Comparison of ENCODE assay signal across 7 mouse cellular contexts in the genomic region with DNA sequence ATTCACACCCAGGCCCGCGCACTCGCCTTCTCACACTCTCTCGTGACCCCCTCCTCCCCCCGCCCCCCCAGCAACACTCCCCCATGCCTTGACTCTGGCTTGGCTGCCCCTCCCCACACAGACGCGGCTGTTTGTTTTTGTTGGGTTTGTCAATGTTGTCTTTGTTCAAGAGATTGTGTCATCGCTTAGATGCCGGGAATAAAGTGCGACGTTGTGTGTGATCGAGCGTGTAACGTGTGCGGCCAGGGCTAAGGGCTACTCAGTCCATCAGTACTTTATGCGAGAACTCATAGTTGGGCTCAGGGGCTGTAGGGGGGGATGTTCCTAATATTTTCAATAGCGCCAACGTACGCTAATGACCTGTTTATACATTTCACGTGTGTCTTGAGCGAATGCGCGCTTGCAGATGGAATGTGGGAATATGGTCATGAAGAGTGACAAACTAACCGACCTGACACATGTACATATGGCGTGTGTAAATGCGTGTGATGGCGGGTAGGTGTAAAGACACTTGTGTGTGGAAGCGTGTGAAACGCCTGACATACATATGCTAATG. TPM values are rescaled to one million over a fixed set of nuclear protein-coding genes. Genes with fewer than 3 reads are reported as not detected.
A peak's percentile ranks its signal among the peaks of the same experiment; 100 is the strongest.
DNase-seq lines count a peak whose midpoint lies in the region; ATAC-seq and TF ChIP-seq lines count a peak whose summit lies in the region.

No protein-coding gene starts in this region.

- no peaks in the 10 kb centered on the region for H3K27me3 ChIP-seq in liver, adult 2 months (ENCODE audit: control insufficient read depth, insufficient read depth, low read length)
- peaks cover 29% of the 10 kb centered on the region for H3K27me3 ChIP-seq in hindbrain, embryonic 14.5 days (ENCODE audit: control insufficient read depth, insufficient read depth, low read length)
- peaks cover 44% of the 10 kb centered on the region for H3K27me3 ChIP-seq in liver, embryonic 14.5 days (ENCODE audit: control insufficient read depth, insufficient read depth, low read length)
- H3K27me3 ChIP-seq in neural tube, embryonic 14.5 days (ENCODE audit: control insufficient read depth, insufficient read depth, low read length) = 0 out of 2 replicates have a peak, but pooled peaks cover 3% of the 10 kb centered on the region

- peak; percentile 96 for DNase-seq in liver, adult 2 months (ENCODE audit: extremely low read depth, low read depth, low spot score)
- DNase-seq in liver = no peak
- DNase-seq in embryo, embryonic 9.5 days (ENCODE audit: extremely low spot score) = peak; percentile 40
- DNase-seq in hindbrain, embryonic 14.5 days (ENCODE audit: low spot score) = peak; percentile 29
- DNase-seq in liver, embryonic 14.5 days (ENCODE audit: low read depth in 3 of 3, low spot score in 3 of 3) = no peak
- DNase-seq in ovary, postnatal 10 days (ENCODE audit: low spot score) = no peak

- peaks cover 30% of the 10 kb centered on the region; the same call in 1 of the 2 replicates for H3K79me2 ChIP-seq in liver, adult 2 months (ENCODE audit: control insufficient read depth, insufficient read depth, low read length)

- H3K4me1 ChIP-seq in liver, adult 2 months (ENCODE audit: control insufficient read depth, insufficient read depth, low read length) = peaks cover 30% of the 10 kb centered on the region
- peaks cover 28% of the 10 kb centered on the region for H3K4me1 ChIP-seq in hindbrain, embryonic 14.5 days (replicated peaks; ENCODE audit: control insufficient read depth, insufficient read depth, low read length)
- H3K4me1 ChIP-seq in liver, embryonic 14.5 days (replicated peaks; ENCODE audit: control insufficient read depth in 2 of 2, insufficient read depth in 2 of 2, low read length in 1 of 2) = no peaks in the 10 kb centered on the region
- H3K4me1 ChIP-seq in neural tube, embryonic 14.5 days (ENCODE audit: control insufficient read depth, insufficient read depth, low read length) = peaks cover 25% of the 10 kb centered on the region

- peak; percentile 21; the same call in 1 of the 2 replicates for ATAC-seq in hindbrain, embryonic 14.5 days (ENCODE audit: low FRiP score)
- no peak for ATAC-seq in liver, embryonic 14.5 days (ENCODE audit: insufficient read depth)
- peak; percentile 22; the same call in 1 of the 2 replicates for ATAC-seq in neural tube, embryonic 14.5 days (ENCODE audit: low read depth)

- under 1% methylated on average over 29 of the region's 29 CpGs for WGBS in liver, adult 2 months
- under 1% methylated on average over 28 of the region's 29 CpGs for WGBS in hindbrain, embryonic 14.5 days
- under 1% methylated on average over 28 of the region's 29 CpGs for WGBS in liver, embryonic 14.5 days (ENCODE audit: insufficient replicate concordance)
- WGBS in neural tube, embryonic 14.5 days = under 1% methylated on average over 29 of the region's 29 CpGs

- H3K9me3 ChIP-seq in hindbrain, embryonic 14.5 days (ENCODE audit: control insufficient read depth, low read length) = no peaks in the 10 kb centered on the region
- no peaks in the 10 kb centered on the region for H3K9me3 ChIP-seq in liver, embryonic 14.5 days (ENCODE audit: control insufficient read depth, low read length)
- H3K9me3 ChIP-seq in neural tube, embryonic 14.5 days (ENCODE audit: control insufficient read depth, low read length) = no peaks in the 10 kb centered on the region

- TF ChIP-seq POLR2A in liver, adult 2 months (IDR thresholded peaks at IDR 0.05; ENCODE audit: extremely low read depth, insufficient read depth, low read length) = 0 out of 2 replicates have a peak, but pooled peaks have one; percentile 42

- peak overlapping the region; percentile 95 for H3K4me2 ChIP-seq in hindbrain, embryonic 14.5 days (replicated peaks)
- peak overlapping the region; percentile 48 for H3K4me2 ChIP-seq in liver, embryonic 14.5 days (ENCODE audit: low read depth)
- peak overlapping the region; percentile 96 for H3K4me2 ChIP-seq in neural tube, embryonic 14.5 days (ENCODE audit: low read depth, low read length)

- H3K9ac ChIP-seq in liver, adult 2 months (ENCODE audit: low read depth, low read length) = peak overlapping the region; percentile 77
- peak overlapping the region; percentile 61 for H3K9ac ChIP-seq in hindbrain, embryonic 14.5 days
- no peak overlapping the region for H3K9ac ChIP-seq in liver, embryonic 14.5 days (replicated peaks)
- H3K9ac ChIP-seq in neural tube, embryonic 14.5 days (replicated peaks; ENCODE audit: low read depth, low read length) = peak overlapping the region; percentile 50

- no peak for TF ChIP-seq EP300 in liver, embryonic 14.5 days (IDR thresholded peaks at IDR 0.05; ENCODE audit: low read depth)

- peak overlapping the region; percentile 86 for H3K4me3 ChIP-seq in liver, adult 2 months (ENCODE audit: insufficient read depth, low read depth, low read length)
- H3K4me3 ChIP-seq in hindbrain, embryonic 14.5 days (replicated peaks; ENCODE audit: low read length) = peak overlapping the region; percentile 46
- peak overlapping the region; percentile 46 to 49 for H3K4me3 ChIP-seq in liver, embryonic 14.5 days (ENCODE audit: insufficient read depth in 1 of 2, low read depth in 2 of 2, low read length in 2 of 2)
- peak overlapping the region; percentile 43 for H3K4me3 ChIP-seq in neural tube, embryonic 14.5 days (ENCODE audit: low read depth, low read length)

- peak overlapping the region; percentile 94 for H3K27ac ChIP-seq in liver, adult 2 months (replicated peaks; ENCODE audit: insufficient read depth, low read depth, low read length)
- H3K27ac ChIP-seq in hindbrain, embryonic 14.5 days = no peak overlapping the region
- H3K27ac ChIP-seq in liver, embryonic 14.5 days = no peak overlapping the region
- peak overlapping the region; percentile 46; the same call in 1 of the 2 replicates for H3K27ac ChIP-seq in neural tube, embryonic 14.5 days (ENCODE audit: low read depth, low read length)

- peaks cover 11% of the 10 kb centered on the region for H3K36me3 ChIP-seq in liver, adult 2 months (ENCODE audit: control insufficient read depth, insufficient read depth, low read length)
- H3K36me3 ChIP-seq in hindbrain, embryonic 14.5 days (replicated peaks; ENCODE audit: control insufficient read depth, insufficient read depth) = no peaks in the 10 kb centered on the region
- H3K36me3 ChIP-seq in liver, embryonic 14.5 days (replicated peaks; ENCODE audit: control insufficient read depth, insufficient read depth, low read depth) = no peaks in the 10 kb centered on the region
- H3K36me3 ChIP-seq in neural tube, embryonic 14.5 days (ENCODE audit: control insufficient read depth, insufficient read depth, low read length) = no peaks in the 10 kb centered on the region

- no peak for TF ChIP-seq CTCF in liver, adult 2 months (IDR thresholded peaks at IDR 0.05; ENCODE audit: low read depth, low read length)
- no peak for TF ChIP-seq CTCF in liver, embryonic 14.5 days (IDR thresholded peaks at IDR 0.05; ENCODE audit: low read depth)

RNA-seq across cellular contexts. Expression of a gene that starts 0.8 kb away (rescaled TPM):
- total RNA-seq in liver, adult 2 months (2014; rRNA removed) = 22.1 and 35.2 TPM in 2 replicates
- polyA plus RNA-seq in liver, adult 2 months (2012; rRNA removed) = 73.1 and 73.4 TPM in 2 replicates
- 9.4 and 10.8 TPM in 2 replicates for polyA plus RNA-seq in hindbrain, embryonic 14.5 days (2014; fragmentation: Nextera tagmentation; extraction: Ambion mirVana)
- polyA plus RNA-seq in liver, embryonic 14.5 days (2012; rRNA removed) = 3.6 and 3.7 TPM in 2 replicates
- polyA plus RNA-seq in liver, embryonic 14.5 days (2014; fragmentation: Nextera tagmentation; extraction: Ambion mirVana) = 2.9 TPM in 2 replicates
- polyA plus RNA-seq in neural tube, embryonic 14.5 days (2014; fragmentation: Nextera tagmentation; extraction: Ambion mirVana) = 6.8 and 10.5 TPM in 2 replicates

RNA-seq across cellular contexts. Expression of a gene that starts 9.8 kb away (rescaled TPM):
- 6.4 and 7.0 TPM in 2 replicates for total RNA-seq in liver, adult 2 months (2014; rRNA removed)
- polyA plus RNA-seq in liver, adult 2 months (2012; rRNA removed) = 36.3 and 41.2 TPM in 2 replicates
- polyA plus RNA-seq in hindbrain, embryonic 14.5 days (2014; fragmentation: Nextera tagmentation; extraction: Ambion mirVana) = 36.0 and 38.8 TPM in 2 replicates
- polyA plus RNA-seq in liver, embryonic 14.5 days (2012; rRNA removed) = 16.5 and 21.8 TPM in 2 replicates
- polyA plus RNA-seq in liver, embryonic 14.5 days (2014; fragmentation: Nextera tagmentation; extraction: Ambion mirVana) = 17.3 and 18.7 TPM in 2 replicates
- polyA plus RNA-seq in neural tube, embryonic 14.5 days (2014; fragmentation: Nextera tagmentation; extraction: Ambion mirVana) = 36.7 and 39.8 TPM in 2 replicates

RNA-seq across cellular contexts. Expression of a gene that starts 21.0 kb away (rescaled TPM):
- total RNA-seq in liver, adult 2 months (2014; rRNA removed) = 102 and 131 TPM in 2 replicates
- polyA plus RNA-seq in liver, adult 2 months (2012; rRNA removed) = 243 and 245 TPM in 2 replicates
- 80.7 and 94.4 TPM in 2 replicates for polyA plus RNA-seq in hindbrain, embryonic 14.5 days (2014; fragmentation: Nextera tagmentation; extraction: Ambion mirVana)
- polyA plus RNA-seq in liver, embryonic 14.5 days (2012; rRNA removed) = 89.7 and 115 TPM in 2 replicates
- 64.3 and 65.8 TPM in 2 replicates for polyA plus RNA-seq in liver, embryonic 14.5 days (2014; fragmentation: Nextera tagmentation; extraction: Ambion mirVana)
- 69.6 and 84.4 TPM in 2 replicates for polyA plus RNA-seq in neural tube, embryonic 14.5 days (2014; fragmentation: Nextera tagmentation; extraction: Ambion mirVana)

RNA-seq across cellular contexts. Expression of a gene that starts 34.0 kb away (rescaled TPM):
- total RNA-seq in liver, adult 2 months (2014; rRNA removed) = 0.07 and 0.18 TPM in 2 replicates
- polyA plus RNA-seq in liver, adult 2 months (2012; rRNA removed) = 0.16 and 0.25 TPM in 2 replicates
- polyA plus RNA-seq in hindbrain, embryonic 14.5 days (2014; fragmentation: Nextera tagmentation; extraction: Ambion mirVana) = 65.8 and 66.5 TPM in 2 replicates
- 0.29 and 0.41 TPM in 2 replicates for polyA plus RNA-seq in liver, embryonic 14.5 days (2012; rRNA removed)
- 0.05 TPM in 1 of 2 replicates, not detected in the other for polyA plus RNA-seq in liver, embryonic 14.5 days (2014; fragmentation: Nextera tagmentation; extraction: Ambion mirVana)
- polyA plus RNA-seq in neural tube, embryonic 14.5 days (2014; fragmentation: Nextera tagmentation; extraction: Ambion mirVana) = 61.6 and 70.7 TPM in 2 replicates

RNA-seq across cellular contexts. Expression of a gene that starts 34.4 kb away (rescaled TPM):
- total RNA-seq in liver, adult 2 months (2014; rRNA removed) = 45.1 and 60.3 TPM in 2 replicates
- 157 and 197 TPM in 2 replicates for polyA plus RNA-seq in liver, adult 2 months (2012; rRNA removed)
- 209 and 224 TPM in 2 replicates for polyA plus RNA-seq in hindbrain, embryonic 14.5 days (2014; fragmentation: Nextera tagmentation; extraction: Ambion mirVana)
- 26.3 and 26.4 TPM in 2 replicates for polyA plus RNA-seq in liver, embryonic 14.5 days (2012; rRNA removed)
- 117 and 138 TPM in 2 replicates for polyA plus RNA-seq in liver, embryonic 14.5 days (2014; fragmentation: Nextera tagmentation; extraction: Ambion mirVana)
- 206 and 240 TPM in 2 replicates for polyA plus RNA-seq in neural tube, embryonic 14.5 days (2014; fragmentation: Nextera tagmentation; extraction: Ambion mirVana)

Comparison
In these comparisons a context has a peak if more than half of its experiments do, and no peak if none do; other contexts are left out.
1. DNase-seq: peak in liver, adult 2 months (single experiment), embryo, embryonic 9.5 days (single experiment) and hindbrain, embryonic 14.5 days (single experiment); none in liver (single experiment), liver, embryonic 14.5 days (0 of 3) and ovary, postnatal 10 days (single experiment).
2. H3K27ac ChIP-seq: peak in liver, adult 2 months (single experiment) and neural tube, embryonic 14.5 days (single experiment); none in hindbrain, embryonic 14.5 days (single experiment) and liver, embryonic 14.5 days (single experiment).
3. Peak in every context shown above with its lines, with median percentiles within 50 percentile points of each other: H3K4me3 ChIP-seq and H3K4me2 ChIP-seq.